In the genomic region with DNA sequence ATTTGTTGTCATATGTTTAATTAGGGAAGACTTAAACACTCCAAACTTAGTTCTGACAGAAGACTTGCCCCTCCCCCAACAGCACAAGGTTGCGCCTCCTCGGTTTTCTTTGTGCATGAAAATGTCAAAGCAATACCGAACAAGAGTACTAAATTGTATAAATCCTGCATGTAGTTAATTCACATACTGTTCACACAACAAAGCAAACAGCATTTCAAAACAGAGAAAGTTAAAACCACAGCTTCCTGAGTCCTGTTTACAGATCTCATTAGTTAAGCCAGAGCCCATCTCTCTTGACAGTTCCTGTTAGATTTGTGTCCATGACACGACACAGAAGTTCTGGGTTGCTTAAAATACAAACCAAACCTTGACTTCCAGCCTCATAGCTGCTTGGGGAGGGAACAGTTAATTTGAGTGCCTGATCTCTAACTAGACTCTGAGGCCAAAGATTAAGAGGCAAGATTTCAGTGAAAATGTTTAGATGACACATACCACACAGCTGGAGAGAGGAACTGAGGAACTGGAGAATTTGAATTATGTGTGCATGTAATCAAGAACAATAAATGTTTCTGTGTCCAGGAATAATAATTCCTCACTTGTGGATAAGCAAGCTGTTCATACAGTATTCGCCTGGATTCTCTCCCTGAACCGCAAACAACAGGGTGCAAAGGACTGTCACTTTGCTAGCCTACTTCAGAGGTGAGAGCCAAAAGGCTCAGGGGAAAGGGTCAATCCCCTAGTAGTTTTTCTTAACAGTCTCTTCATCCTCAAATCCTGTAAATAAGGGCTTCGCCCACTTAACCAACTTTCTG, we compare ENCODE assay signal across 10 mouse cellular contexts.
A peak's percentile ranks its signal among the peaks of the same experiment; 100 is the strongest.
DNase-seq lines count a peak whose midpoint lies in the region; ATAC-seq and TF ChIP-seq lines count a peak whose summit lies in the region.
"Had no signal": no experiment of that assay in that cellular context is flagged by ENCODE, and none has a peak within 500 bp of the region (broad histone marks: within the 10 kb centered on the region; RNA-seq: fewer than 3 reads in every experiment).

No protein-coding gene starts in this region.

- peak overlapping the region; percentile 86 for H3K27ac ChIP-seq in heart, embryonic 13.5 days (replicated peaks)
- H3K27ac ChIP-seq: neural tube, embryonic 13.5 days had no signal

- no peak for TF ChIP-seq POLR2A in brain, embryonic 14.5 days (IDR thresholded peaks at IDR 0.05; ENCODE audit: borderline replicate concordance, extremely low read depth, insufficient read depth, insufficient read length, poor library complexity, severe bottlenecking)

- TF ChIP-seq CTCF in brain, embryonic 14.5 days (IDR thresholded peaks at IDR 0.05; ENCODE audit: borderline replicate concordance, extremely low read depth, insufficient read depth, insufficient read length): no peak

- H3K36me3 ChIP-seq in heart, embryonic 13.5 days: no peaks in the 10 kb centered on the region
- H3K36me3 ChIP-seq: neural tube, embryonic 13.5 days had no signal

- DNase-seq in heart, postnatal 25 days (ENCODE audit: low spot score): no peak
- DNase-seq in A20 (ENCODE audit: low read depth, low spot score): peak; percentile 63
- peak; percentile 35 for DNase-seq in brain, embryonic 14.5 days (ENCODE audit: low read depth)
- peak; percentile 43 for DNase-seq in kidney, postnatal 14 days
- no peak for DNase-seq in layer of hippocampus, postnatal 14 days (ENCODE audit: low spot score in 2 of 2)
- DNase-seq in spleen, postnatal 4 days (ENCODE audit: low spot score in 2 of 2): no peak
- no peak for DNase-seq in left cerebral cortex, adult 8-10 months (ENCODE audit: low spot score in 2 of 2)
- DNase-seq: gastrocnemius, postnatal 36 days had no signal

- H3K27me3 ChIP-seq in heart, embryonic 13.5 days (replicated peaks): no peaks in the 10 kb centered on the region
- H3K27me3 ChIP-seq: neural tube, embryonic 13.5 days had no signal

- no peak overlapping the region for H3K4me3 ChIP-seq in heart, embryonic 13.5 days
- H3K4me3 ChIP-seq: neural tube, embryonic 13.5 days had no signal

- H3K9ac ChIP-seq in heart, embryonic 13.5 days: no peak overlapping the region
- H3K9ac ChIP-seq: neural tube, embryonic 13.5 days had no signal

- ATAC-seq in heart, embryonic 13.5 days (ENCODE audit: extremely low read depth, insufficient number of reproducible peaks, low FRiP score, low TSS enrichment): no peak

- H3K9me3 ChIP-seq in heart, embryonic 13.5 days: no peaks in the 10 kb centered on the region
- H3K9me3 ChIP-seq: neural tube, embryonic 13.5 days had no signal

- WGBS in heart, embryonic 13.5 days: 43% methylated on average over 7 of the region's 7 CpGs

- peaks cover 43% of the 10 kb centered on the region for H3K4me1 ChIP-seq in heart, embryonic 13.5 days

- no peak overlapping the region for H3K4me2 ChIP-seq in heart, embryonic 13.5 days
- H3K4me2 ChIP-seq: neural tube, embryonic 13.5 days had no signal

- intact Hi-C loops in heart, postnatal 25 days (cut with DNase I): no loop called here

Comparison
In these comparisons a context has a peak if more than half of its experiments do, and no peak if none do; other contexts are left out.
1. DNase-seq: peak in A20 (single experiment), brain, embryonic 14.5 days (single experiment) and kidney, postnatal 14 days (single experiment); none in heart, postnatal 25 days (single experiment), layer of hippocampus, postnatal 14 days (0 of 2), spleen, postnatal 4 days (0 of 2) and left cerebral cortex, adult 8-10 months (0 of 2).